Mouse (Mus musculus) left cerebral cortex, postnatal 25 days (tissue): Measurements from ENCODE around the gene Ift140. TPM values are rescaled to one million over a fixed set of nuclear protein-coding genes. Genes with fewer than 3 reads are reported as not detected.
"Not testable (repeated sequence)": the region's sequence is repeated elsewhere in the genome, so short reads cannot be mapped to it uniquely, and the experiment has no call there.

Experiments
- DNase-seq, 2 experiments: peaks; one replicate each; pipeline ENCODE4 v3.0.0; 2022; ENCODE audit warnings: low spot score in 2 of 2, mixed read lengths in 1 of 2
- intact Hi-C: fragments of 180-260 bp; cut with DNase I; formaldehyde crosslinking; loops from one replicate; pipeline ENCODE4 v1.15.1; 2025
- total RNA-seq, 2 experiments: library from RNA; stranded (reverse); gene quantifications; 2 replicates each; pipeline ENCODE4 v1.2.3; 2021

Gene Ift140
- total RNA-seq, 2 experiments from 2014 or later: 21.9 to 23.0 TPM

DNA sequence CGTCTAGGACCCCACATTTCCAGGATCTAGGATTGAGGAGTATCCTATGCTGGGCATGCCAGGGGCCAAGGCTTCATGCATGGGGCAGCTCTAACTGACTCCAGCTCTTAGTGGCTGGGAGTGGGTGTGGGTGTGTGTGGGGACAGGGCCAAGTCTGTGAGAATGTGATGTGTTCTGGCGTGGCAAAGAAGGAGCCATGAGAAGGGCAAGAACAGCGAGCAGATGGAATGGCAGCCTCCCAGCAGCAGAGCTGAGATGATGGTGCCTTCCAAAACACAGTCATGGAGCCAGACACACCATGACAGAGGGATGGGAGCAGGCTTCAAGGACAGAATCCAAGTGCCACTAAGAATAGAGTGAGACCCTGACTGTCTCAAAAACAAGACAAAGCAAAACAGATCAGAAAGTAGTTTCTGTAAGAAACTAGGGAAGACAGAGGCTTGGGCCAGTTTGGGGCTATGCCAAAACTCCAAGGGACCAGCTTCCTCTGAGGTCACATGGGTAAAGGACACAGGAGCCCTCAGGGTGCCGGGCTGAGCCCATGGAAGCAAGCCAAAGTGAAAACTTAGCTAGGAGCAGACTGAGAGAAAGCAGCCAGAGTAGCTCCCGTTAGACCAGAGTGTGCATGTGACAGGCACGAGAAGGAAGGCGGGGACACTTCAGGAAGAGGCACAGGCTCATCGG lies 96.0 kb downstream of the Ift140 start:
- peak; percentile 25 to 70 for DNase-seq
- intact Hi-C loops: no loop called here

DNA sequence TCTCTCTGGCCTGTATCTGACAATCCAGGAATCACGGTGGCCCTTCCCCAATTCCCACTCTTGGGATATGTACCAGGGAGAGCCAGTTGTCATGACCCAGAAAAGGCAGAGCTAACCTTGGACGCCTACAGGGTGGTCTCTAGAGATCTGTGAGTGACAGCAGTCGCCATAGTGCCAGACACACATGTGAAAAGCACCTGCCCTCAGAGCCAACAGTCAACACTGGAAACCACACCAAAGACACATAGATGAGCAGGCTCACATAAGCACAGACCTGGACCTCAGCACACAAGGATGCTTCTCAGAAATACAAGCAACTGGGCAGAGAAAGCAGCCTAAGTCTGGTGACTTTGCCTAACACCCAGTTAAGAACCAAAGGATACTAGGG lies 96.5 kb downstream of the Ift140 start:
- intact Hi-C loops: no loop called here
- DNase-seq: no peak

GRCm38 (mm10) chr17:25114908-25115645 lies 99.2 kb downstream of the Ift140 start:
- no peak for DNase-seq
- intact Hi-C loops: no loop called here

DNA sequence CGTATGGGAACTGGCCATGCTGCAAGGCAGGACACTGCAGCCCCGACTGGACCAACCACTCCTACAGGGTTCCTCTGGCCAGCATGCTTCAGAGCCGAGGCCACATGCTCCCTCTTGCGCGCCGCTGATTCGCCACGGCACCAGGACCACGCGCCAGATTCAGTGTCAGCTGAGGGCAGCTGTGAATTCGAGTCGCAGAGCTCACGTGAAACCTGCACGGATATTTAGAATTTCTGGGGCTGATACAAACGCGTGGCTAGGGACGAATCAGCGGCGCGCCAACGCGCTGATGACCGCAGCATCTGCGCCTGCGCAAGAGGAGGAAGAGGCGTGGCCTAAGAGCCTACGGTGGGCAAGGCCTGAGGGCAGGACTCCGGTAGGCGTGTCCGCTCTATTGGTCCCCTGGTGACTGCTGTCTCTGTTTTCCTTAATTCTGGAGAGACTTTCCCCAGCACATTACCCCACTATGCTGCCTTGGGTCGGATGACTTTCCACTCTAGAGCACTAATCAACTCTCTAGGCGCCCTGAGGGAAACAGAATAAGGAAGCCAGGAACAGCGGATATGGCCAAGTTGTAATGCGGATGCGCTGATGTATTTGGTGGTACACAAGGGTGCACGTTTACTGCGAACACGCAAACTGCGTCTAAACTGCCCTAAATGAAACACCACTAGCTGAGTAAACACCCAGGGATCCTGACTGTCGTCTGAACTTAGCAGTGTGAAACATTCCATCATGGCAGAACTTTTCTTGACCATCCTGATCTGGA lies 100.0 kb downstream of the Ift140 start, which contains the start of gene Telo2:
Gene Telo2, minus strand, starts transcription at position 304 of the 769 bp plus-strand sequence.
- intact Hi-C loops: loop anchor here (2.0 kb wide), 2 partner anchors 17 to 69 kb away; partner anchors contain the start of genes BC003965 and Clcn7
- DNase-seq: peak; percentile 92 to 93

DNA sequence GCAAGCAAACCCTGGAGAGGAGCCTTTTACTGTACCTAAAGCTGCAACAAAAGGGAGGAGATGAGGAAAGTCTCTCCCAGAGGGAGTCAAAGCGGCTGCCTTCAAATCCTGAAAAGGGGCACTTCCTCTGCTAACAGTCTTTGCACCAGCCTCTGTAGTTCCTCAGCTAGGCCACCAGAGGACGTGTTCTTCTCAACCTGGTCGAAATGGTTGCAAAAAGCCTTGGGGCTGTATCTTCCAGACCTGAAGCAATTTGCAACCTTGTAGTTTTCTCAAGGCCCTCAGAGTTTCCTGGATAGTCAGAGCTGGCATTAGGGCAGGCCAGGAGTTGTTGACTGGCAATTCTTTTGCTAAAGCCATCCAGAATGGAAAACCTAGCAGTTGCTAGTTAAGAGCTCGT lies 101.4 kb downstream of the Ift140 start:
- DNase-seq: peak in 1 of 2 experiments; percentile 13
- intact Hi-C loops: loop anchor here (2.0 kb wide), 2 partner anchors 16 to 68 kb away; partner anchors contain the start of genes BC003965 and Clcn7

DNA sequence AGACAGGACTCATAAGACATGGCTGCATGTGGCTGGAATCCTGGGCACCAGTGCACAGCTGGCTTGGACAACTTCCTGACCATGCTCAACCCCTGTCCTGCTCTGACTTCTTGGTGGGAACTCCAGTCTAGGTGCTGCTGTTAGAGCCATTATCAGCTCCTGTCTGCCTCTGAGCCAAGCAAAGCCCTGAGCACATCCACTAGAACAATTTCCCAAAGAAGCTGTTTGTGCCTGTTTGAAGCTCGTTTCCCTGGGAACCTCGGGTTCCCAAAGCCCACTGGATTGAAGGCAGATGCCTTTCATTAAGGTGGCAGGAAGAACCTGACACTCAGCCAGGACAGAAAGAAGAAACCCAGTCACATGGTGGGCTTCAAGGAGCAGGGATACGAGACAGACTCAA lies 104.5 kb downstream of the Ift140 start, which contains the start of gene Ptx4:
Gene Ptx4, plus strand, starts transcription at position 355 of the 400 bp plus-strand sequence.
- no peak for DNase-seq
- intact Hi-C loops: no loop called here

DNA sequence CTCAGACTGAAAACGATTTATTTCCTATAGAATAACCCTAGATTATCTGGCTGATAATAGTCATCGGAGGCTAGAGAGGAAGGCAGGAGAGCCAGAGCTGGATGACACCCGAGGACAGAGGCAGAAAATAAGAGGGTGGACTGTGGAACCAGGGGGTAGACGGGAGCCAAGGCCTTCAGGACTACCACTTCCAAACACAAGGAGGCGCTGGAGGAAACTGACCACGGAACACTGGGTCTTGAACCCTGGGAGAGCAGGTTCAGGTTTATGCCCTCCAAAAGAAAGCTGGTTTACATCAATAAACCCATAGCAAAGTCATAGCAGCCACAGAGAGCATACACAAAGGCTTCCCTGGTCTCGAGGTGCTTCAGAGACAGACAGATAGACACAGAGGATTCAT lies 108.1 kb downstream of the Ift140 start:
- intact Hi-C loops: no loop called here
- DNase-seq: no peak

GRCm38 (mm10) chr17:25125442-25126060 lies 109.7 kb downstream of the Ift140 start:
- DNase-seq: not testable (repeated sequence)

DNA sequence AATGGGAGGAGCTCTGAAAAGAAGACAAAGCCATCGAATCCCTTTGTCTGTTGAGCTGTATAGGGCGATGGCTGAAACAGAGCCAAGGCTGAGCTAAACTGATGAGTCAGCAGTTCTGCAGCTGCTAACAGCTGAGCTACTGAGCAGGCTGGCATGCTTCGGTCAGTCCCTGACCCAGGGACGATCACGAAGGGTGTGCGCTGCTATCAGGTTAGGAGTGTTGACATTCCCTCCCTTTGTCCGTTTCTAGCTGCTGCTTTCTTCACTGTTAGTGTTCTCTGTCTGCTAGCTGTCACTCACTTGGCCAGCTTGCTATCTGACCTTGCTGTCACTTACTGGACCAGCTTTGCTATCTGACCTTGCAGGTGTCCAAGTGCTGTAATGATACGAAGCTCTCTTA lies 111.2 kb downstream of the Ift140 start:
- intact Hi-C loops: no loop called here
- DNase-seq: peak in 1 of 2 experiments; percentile 9

More at GRCm38 (mm10) chr17:25125442-25126060, 109.7 kb downstream of the Ift140 start:
- intact Hi-C loops: not testable (repeated sequence)

- no peak for DNase-seq
- intact Hi-C loops: no loop called here
Observed at GRCm38 (mm10) chr17:25127681-25128080, 111.8 kb downstream of the Ift140 start.

DNA sequence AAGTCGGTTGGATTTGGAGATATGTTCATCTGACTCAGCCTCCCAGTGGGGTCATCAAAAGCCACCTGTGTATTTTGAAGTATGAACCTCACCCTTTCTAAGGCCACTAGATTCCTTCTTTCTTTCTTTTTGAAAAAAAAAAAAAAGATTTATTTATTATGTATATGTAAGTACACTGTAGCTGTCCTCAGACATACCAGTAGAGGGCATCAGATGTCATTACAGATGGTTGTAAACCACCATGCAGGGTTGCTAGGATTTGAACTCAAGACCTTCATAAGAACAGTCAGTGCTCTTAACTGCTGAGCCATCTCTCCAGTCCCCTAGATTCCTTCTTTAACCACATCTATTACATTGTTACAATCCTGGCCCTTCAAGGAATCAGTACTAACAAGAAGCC lies 114.2 kb downstream of the Ift140 start:
- no peak for DNase-seq
- intact Hi-C loops: no loop called here

- intact Hi-C loops: loop anchor here (1.0 to 2.0 kb wide), 2 partner anchors 16 to 51 kb away; partner anchors contain the start of gene BC003965
Observed at GRCm38 (mm10) chr17:25133275-25133698, 117.4 kb downstream of the Ift140 start, which contains the start of gene Clcn7. Gene Clcn7, plus strand, starts transcription at chr17:25133391.

DNA sequence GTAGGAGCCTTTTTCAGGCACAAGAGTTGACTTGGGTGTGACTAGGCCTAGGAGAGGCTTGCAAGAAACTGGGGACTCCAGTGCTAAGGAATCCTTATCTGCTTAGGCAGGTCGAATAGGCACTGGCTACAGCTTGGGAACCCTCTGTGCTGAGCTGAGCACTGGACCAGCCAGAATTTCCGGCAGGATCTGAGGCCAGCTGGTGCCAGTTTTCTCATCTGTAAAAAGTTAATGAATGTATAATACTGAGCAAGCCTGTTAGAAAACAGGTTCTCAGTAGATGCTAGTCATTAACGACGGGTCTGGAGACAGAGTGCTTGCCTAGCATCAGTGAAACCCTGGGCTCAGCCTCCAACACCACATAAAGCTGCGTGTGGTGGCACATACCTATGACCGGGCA lies 119.7 kb downstream of the Ift140 start:
- DNase-seq: no peak
- intact Hi-C loops: no loop called here

More at GRCm38 (mm10) chr17:25133275-25133698, 117.4 kb downstream of the Ift140 start, which contains the start of gene Clcn7:
- peak; percentile 95 to 97 for DNase-seq

GRCm38 (mm10) chr17:25138803-25139202 lies 122.9 kb downstream of the Ift140 start:
- DNase-seq: no peak
- intact Hi-C loops: no loop called here

DNA sequence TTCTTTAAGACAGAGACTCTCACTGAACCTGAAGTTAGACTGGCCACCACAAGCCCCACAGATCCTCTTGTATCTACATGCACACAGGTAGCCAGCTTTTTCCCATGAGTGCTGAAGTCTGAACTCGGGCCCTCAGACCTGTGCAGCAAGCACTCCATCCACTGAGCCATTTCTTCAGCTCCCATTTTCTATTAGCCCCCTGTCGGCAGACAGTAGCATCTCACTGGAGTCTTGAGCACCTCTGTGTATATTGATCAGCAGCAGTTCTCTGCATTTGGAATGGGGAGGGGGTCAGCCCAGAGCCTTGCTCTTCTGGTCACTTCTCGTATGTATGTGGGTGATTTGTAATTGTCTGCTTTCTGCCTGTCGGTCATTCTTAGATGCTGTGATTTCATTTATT lies 124.1 kb downstream of the Ift140 start:
- intact Hi-C loops: no loop called here
- DNase-seq: no peak
